Mouse (Mus musculus) liver, adult 2 months (tissue): Measurements from ENCODE around the gene 2310022A10Rik. TPM values are rescaled to one million over a fixed set of nuclear protein-coding genes. Genes with fewer than 3 reads are reported as not detected.

Experiments used
- DNase-seq: peaks from one replicate; pipeline ENCODE4 v3.0.0-alpha.2; 2011; ENCODE audit warnings: low read depth, low spot score; ENCODE audit errors: extremely low read depth
- H3K27ac ChIP-seq: fragments of 200-500 bp; replicated peaks from 2 replicates; pipeline ENCODE4 v1.5.1; 2012; ENCODE audit warnings: low read depth, mild to moderate bottlenecking, control low read depth, inconsistent platforms, low read length; ENCODE audit not compliant: insufficient read depth
- H3K27me3 ChIP-seq: fragments of 200-500 bp; 2 replicates; pipeline ENCODE4 v1.6.1; 2012; ENCODE audit warnings: mild to moderate bottlenecking, moderate library complexity, low read length, inconsistent platforms; ENCODE audit not compliant: control insufficient read depth, insufficient read depth
- H3K36me3 ChIP-seq: fragments of 200-500 bp; 2 replicates; pipeline ENCODE4 v1.6.1; 2012; ENCODE audit warnings: low read length, inconsistent platforms; ENCODE audit not compliant: control insufficient read depth, insufficient read depth
- H3K4me1 ChIP-seq: fragments of 200-500 bp; 2 replicates; pipeline ENCODE4 v1.6.1; 2011; ENCODE audit warnings: low read length; ENCODE audit not compliant: control insufficient read depth, insufficient read depth
- H3K4me3 ChIP-seq: fragments of 200-500 bp; 2 replicates; pipeline ENCODE4 v1.5.1; 2011; ENCODE audit warnings: low read depth, mild to moderate bottlenecking, control low read depth, low read length, moderate library complexity; ENCODE audit not compliant: insufficient read depth
- H3K79me2 ChIP-seq: fragments of 200-500 bp; 2 replicates; pipeline ENCODE4 v1.6.1; 2012; ENCODE audit warnings: inconsistent platforms, mild to moderate bottlenecking, low read length, moderate library complexity; ENCODE audit not compliant: control insufficient read depth, insufficient read depth
- H3K9ac ChIP-seq: fragments of 200-500 bp; 2 replicates; pipeline ENCODE4 v1.6.1; 2012; ENCODE audit warnings: low read depth, mild to moderate bottlenecking, control low read depth, inconsistent platforms, low read length
- CTCF ChIP-seq: fragments of 200-500 bp; IDR thresholded peaks from 2 replicates; pipeline ENCODE4 v1.5.1; 2011; ENCODE audit warnings: low read depth, low read length, control low read depth
- POLR2A ChIP-seq: fragments of 200-500 bp; IDR thresholded peaks from 2 replicates; pipeline ENCODE4 v1.6.1; 2011; ENCODE audit warnings: low read length, control low read depth; ENCODE audit not compliant: insufficient read depth; ENCODE audit errors: extremely low read depth
- WGBS: fragments of 180-500 bp; shearing (Covaris S2); methylation state at CpG from one replicate; pipeline ENCODE4 v1.1.7; 2018; 5-methylcytosine and 5-hydroxymethylcytosine counted together
- polyA plus RNA-seq: library from polyadenylated mRNA; depleted of rRNA; stranded (reverse); fragments of >200 nt; gene quantifications from 2 replicates; pipeline ENCODE4 v1.2.3, GENCODE M21; 2012; rRNA removed
- total RNA-seq: library from RNA; depleted of rRNA; stranded (reverse); fragments of >200 nt; gene quantifications from 2 replicates; pipeline ENCODE4 v1.2.3, GENCODE M21; 2014; rRNA removed

2310022A10Rik gene
- total and polyA plus RNA-seq, 2 experiments = 1.2 to 8.5 TPM

- no peak overlapping the region for H3K9ac ChIP-seq
- 96% methylated on average over 4 of the region's 4 CpGs for WGBS
- no peaks in the 10 kb centered on the region for H3K27me3 ChIP-seq
- no peaks in the 10 kb centered on the region for H3K4me1 ChIP-seq
- no peak for TF ChIP-seq POLR2A
- TF ChIP-seq CTCF = no peak
- DNase-seq = no peak
- peaks cover 36% of the 10 kb centered on the region for H3K36me3 ChIP-seq
- H3K27ac ChIP-seq = no peak overlapping the region
- H3K79me2 ChIP-seq = no peaks in the 10 kb centered on the region
- H3K4me3 ChIP-seq = no peak overlapping the region
These were observed 78.4 kb downstream of the 2310022A10Rik start for GRCm38 (mm10) chr7:27631439-27631838.

Other genes with a start within 250 kb of the 2310022A10Rik start
- 9.4 and 24.2 TPM in 2 replicates for gene Ltbp4, start 215.5 kb upstream of the 2310022A10Rik start, total RNA-seq
- gene Ltbp4, start 215.5 kb upstream of the 2310022A10Rik start, polyA plus RNA-seq = 29.2 and 32.5 TPM in 2 replicates
- gene Shkbp1, start 197.2 kb upstream of the 2310022A10Rik start, total RNA-seq = 3.6 and 4.4 TPM in 2 replicates
- gene Shkbp1, start 197.2 kb upstream of the 2310022A10Rik start, polyA plus RNA-seq = 19.8 and 23.9 TPM in 2 replicates
- not detected in 2 replicates for gene Gm20479, start 195.8 kb upstream of the 2310022A10Rik start, total RNA-seq
- not detected in 2 replicates for gene Gm20479, start 195.8 kb upstream of the 2310022A10Rik start, polyA plus RNA-seq
- gene Sptbn4, start 105.5 kb upstream of the 2310022A10Rik start, total RNA-seq = under 0.01 TPM in 1 of 2 replicates, not detected in the other
- 0.06 TPM in 1 of 2 replicates, not detected in the other for gene Sptbn4, start 105.5 kb upstream of the 2310022A10Rik start, polyA plus RNA-seq
- gene Blvrb, start 105.3 kb upstream of the 2310022A10Rik start, total RNA-seq = 142 and 148 TPM in 2 replicates
- gene Blvrb, start 105.3 kb upstream of the 2310022A10Rik start, polyA plus RNA-seq = 268 and 304 TPM in 2 replicates
- gene Sertad3, start 79.5 kb upstream of the 2310022A10Rik start, total RNA-seq = 3.5 and 4.6 TPM in 2 replicates
- gene Sertad3, start 79.5 kb upstream of the 2310022A10Rik start, polyA plus RNA-seq = 6.9 and 8.3 TPM in 2 replicates
- 7.7 and 9.5 TPM in 2 replicates for gene Sertad1, start 66.3 kb upstream of the 2310022A10Rik start, total RNA-seq
- gene Sertad1, start 66.3 kb upstream of the 2310022A10Rik start, polyA plus RNA-seq = 8.8 and 11.6 TPM in 2 replicates
- gene Prx, start 53.9 kb upstream of the 2310022A10Rik start, total RNA-seq = 0.07 TPM in 1 of 2 replicates, not detected in the other
- gene Prx, start 53.9 kb upstream of the 2310022A10Rik start, polyA plus RNA-seq = 0.05 and 0.07 TPM in 2 replicates
- not detected in 2 replicates for gene Hipk4, start 30.0 kb upstream of the 2310022A10Rik start, total RNA-seq
- gene Hipk4, start 30.0 kb upstream of the 2310022A10Rik start, polyA plus RNA-seq = not detected in 2 replicates
- gene Pld3, start within 50 bp of the 2310022A10Rik start, total RNA-seq = 8.3 and 12.4 TPM in 2 replicates
- 33.0 and 37.4 TPM in 2 replicates for gene Pld3, start within 50 bp of the 2310022A10Rik start, polyA plus RNA-seq
- gene Akt2, start 38.3 kb downstream of the 2310022A10Rik start, total RNA-seq = 57.1 and 65.5 TPM in 2 replicates
- 78.1 and 81.3 TPM in 2 replicates for gene Akt2, start 38.3 kb downstream of the 2310022A10Rik start, polyA plus RNA-seq
- not detected in 2 replicates for gene Ttc9b, start 100.7 kb downstream of the 2310022A10Rik start, total RNA-seq
- not detected in 2 replicates for gene Ttc9b, start 100.7 kb downstream of the 2310022A10Rik start, polyA plus RNA-seq
- 10.0 and 10.6 TPM in 2 replicates for gene Map3k10, start 121.4 kb downstream of the 2310022A10Rik start, total RNA-seq
- 20.1 and 21.5 TPM in 2 replicates for gene Map3k10, start 121.4 kb downstream of the 2310022A10Rik start, polyA plus RNA-seq
- gene Zfp607b, start 136.1 kb downstream of the 2310022A10Rik start, total RNA-seq = 0.27 and 0.28 TPM in 2 replicates
- 0.05 and 0.40 TPM in 2 replicates for gene Zfp607b, start 136.1 kb downstream of the 2310022A10Rik start, polyA plus RNA-seq
- 5.8 and 6.1 TPM in 2 replicates for gene Zfp60, start 178.2 kb downstream of the 2310022A10Rik start, total RNA-seq
- 0.83 and 1.1 TPM in 2 replicates for gene Zfp60, start 178.2 kb downstream of the 2310022A10Rik start, polyA plus RNA-seq